Mouse (Mus musculus) thymus, postnatal 25 days (tissue): ENCODE data around the gene Sorbs1.
A peak's percentile ranks its signal among the peaks of the same experiment; 100 is the strongest.

Experiments used
- DNase-seq: peaks from one replicate; pipeline ENCODE4 v3.0.0; 2022

Gene Sorbs1

GRCm38 (mm10) chr19:40297078-40297797, 216.3 kb downstream of the Sorbs1 start:
- no peak for DNase-seq

GRCm38 (mm10) chr19:40294231-40294630, 219.3 kb downstream of the Sorbs1 start:
- DNase-seq: no peak

- no peak for DNase-seq
Observed at GRCm38 (mm10) chr19:40293791-40294190, 219.8 kb downstream of the Sorbs1 start.

GRCm38 (mm10) chr19:40290099-40290724, 223.4 kb downstream of the Sorbs1 start:
- no peak for DNase-seq

- DNase-seq: no peak
Observed at GRCm38 (mm10) chr19:40288415-40288814, 225.2 kb downstream of the Sorbs1 start.

- no peak for DNase-seq
Observed at GRCm38 (mm10) chr19:40284704-40285103, 228.9 kb downstream of the Sorbs1 start.

- no peak for DNase-seq
Observed at GRCm38 (mm10) chr19:40283415-40283814, 230.2 kb downstream of the Sorbs1 start.

DNA sequence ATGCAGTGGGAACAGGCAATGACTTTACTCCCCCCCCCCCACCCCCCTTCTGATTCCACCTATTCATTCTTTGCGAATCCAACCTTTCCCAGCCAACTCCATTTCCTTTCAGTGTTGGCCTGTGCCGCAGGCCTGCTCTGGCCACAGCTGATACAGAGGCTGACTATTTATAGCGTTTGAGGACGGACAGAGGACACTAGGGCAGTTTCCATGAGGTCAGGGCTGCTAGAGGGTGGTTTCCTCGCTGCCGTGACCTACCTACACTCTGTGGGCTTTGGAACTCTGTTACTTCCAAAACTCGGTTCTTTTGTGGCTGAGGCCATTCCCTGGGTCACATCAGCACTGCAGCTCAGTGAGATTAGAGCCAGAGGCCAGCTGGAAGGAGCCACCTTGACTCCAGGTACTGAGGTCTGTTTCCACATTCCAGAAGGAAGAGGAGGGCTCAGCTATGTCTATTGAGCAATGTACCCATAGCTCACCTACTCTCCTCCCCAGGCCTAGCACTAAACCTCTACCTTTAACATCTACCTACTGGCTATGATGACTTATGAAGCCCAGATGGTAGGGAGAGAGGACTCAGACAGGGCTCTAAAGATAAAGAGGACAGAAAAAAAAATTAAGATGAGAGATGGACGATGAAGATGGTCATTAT, 235.1 kb downstream of the Sorbs1 start:
- DNase-seq: no peak

DNA sequence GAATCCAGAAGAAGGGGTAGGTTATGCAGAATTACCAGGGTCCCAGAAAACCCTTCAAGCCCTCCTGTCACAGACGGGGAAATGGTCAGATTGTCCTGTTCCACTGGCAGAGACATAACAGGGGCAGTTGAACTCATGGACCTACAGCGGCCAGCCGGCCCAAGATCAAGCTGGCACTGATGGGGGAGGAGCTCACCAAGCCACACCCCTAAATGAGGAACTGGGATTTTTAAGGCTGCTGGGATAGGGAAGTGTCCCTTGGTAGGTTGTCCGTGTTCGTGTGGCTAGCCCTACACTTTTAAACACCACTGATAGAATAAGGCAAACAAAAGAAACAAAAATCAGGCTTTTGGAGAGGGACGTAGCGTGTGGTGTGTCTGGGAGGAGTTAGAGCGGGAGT, 236.1 kb downstream of the Sorbs1 start:
- DNase-seq: no peak

- no peak for DNase-seq
Observed at GRCm38 (mm10) chr19:40275401-40276188, 238.0 kb downstream of the Sorbs1 start.

- no peak for DNase-seq
Observed at GRCm38 (mm10) chr19:40272674-40273073, 240.9 kb downstream of the Sorbs1 start.

DNA sequence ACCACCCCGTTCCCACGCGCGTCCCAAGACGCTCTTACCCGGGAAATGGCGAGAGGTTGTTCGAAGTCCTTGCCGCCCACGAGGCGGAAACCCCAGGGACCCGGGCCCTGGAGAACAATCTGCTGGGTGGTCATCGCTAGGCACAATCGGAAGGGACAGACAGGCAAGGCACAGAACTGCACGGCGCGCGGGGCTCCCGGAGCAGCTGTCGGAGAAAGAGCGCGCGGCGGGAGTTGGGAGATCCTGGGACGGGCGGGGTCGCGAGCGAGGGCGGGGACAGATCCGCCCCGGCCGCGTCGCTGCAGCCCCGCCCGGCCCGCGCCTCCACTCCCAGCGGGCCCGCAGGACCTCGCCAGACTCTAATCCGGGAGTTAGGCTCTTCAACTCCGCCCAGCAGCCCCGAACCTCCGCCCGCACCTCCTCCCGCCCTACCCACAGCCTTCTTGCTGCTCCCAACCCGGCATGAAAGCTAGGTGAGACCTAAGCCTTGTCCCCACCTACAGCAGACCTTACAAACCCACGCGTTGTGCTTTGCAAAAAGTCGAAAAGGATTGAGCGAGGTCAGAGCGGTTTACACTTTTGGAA, 242.2 kb downstream of the Sorbs1 start, which contains the start of gene Pdlim1:
Gene Pdlim1 (minus strand): TSS at position 535 of the 585 bp plus-strand sequence.
- peak; percentile 76 for DNase-seq

- DNase-seq: peak; percentile 82
Observed at GRCm38 (mm10) chr19:40270351-40271307, 242.9 kb downstream of the Sorbs1 start.

GRCm38 (mm10) chr19:40269526-40269925, 244.1 kb downstream of the Sorbs1 start:
- DNase-seq: no peak

- no peak for DNase-seq
Observed at GRCm38 (mm10) chr19:40268493-40268892, 245.1 kb downstream of the Sorbs1 start.

- DNase-seq: peak; percentile 41
Observed at GRCm38 (mm10) chr19:40267380-40267779, 246.2 kb downstream of the Sorbs1 start.

GRCm38 (mm10) chr19:40259485-40259884, 254.1 kb downstream of the Sorbs1 start:
- no peak for DNase-seq

DNA sequence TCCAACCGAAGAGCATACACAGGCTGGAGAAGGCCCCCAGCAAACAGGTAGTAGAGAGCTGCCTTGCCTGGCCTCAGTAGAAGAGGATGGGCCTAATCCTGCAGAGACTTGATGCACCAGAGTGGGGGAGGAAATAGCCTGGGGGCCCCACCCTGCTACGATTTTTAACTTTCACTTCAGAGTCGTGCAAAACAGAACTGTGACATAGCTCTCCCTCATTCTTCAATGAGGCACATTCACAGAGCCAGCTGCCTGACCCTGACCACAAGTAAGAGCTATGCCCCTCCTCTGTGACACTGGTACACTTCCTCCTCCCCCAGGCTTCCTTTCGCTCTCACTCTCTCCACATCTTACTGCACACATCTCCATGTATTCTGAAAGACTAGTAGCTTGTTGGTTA, 256.2 kb downstream of the Sorbs1 start:
- peak; percentile 78 for DNase-seq

DNA sequence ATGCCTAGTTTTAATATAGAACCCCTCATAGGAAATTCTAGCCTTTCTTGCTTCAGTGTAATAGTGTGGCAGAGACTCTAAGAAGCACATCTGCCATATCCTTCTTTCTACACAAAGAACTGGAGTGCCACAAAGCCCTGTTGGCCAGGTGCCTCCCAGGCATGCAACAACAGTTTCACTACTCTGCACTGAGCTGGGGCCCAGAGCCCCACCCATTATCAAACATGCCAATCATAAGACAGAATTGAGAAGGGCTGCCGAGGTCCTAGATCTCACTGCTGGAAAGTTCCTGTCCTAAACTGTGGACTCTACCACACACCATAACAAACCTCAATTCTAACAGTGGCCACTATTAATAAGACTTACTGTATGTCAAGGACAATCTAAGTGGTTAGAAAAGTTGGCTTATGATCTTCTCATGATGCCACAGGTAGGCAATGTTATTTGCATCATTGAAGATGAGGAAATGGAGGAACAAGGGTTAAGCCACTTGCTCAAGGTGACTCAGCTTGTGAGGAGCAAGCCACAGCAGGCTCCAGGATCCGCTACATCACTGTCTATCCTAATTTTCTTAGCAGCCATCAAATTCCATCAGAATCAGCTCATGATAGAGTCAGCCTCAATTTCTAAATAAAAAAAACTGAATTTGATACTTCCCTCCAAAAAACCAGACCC, 257.1 kb downstream of the Sorbs1 start:
- DNase-seq: peak; percentile 49

GRCm38 (mm10) chr19:40255561-40255960, 258.0 kb downstream of the Sorbs1 start:
- no peak for DNase-seq

DNA sequence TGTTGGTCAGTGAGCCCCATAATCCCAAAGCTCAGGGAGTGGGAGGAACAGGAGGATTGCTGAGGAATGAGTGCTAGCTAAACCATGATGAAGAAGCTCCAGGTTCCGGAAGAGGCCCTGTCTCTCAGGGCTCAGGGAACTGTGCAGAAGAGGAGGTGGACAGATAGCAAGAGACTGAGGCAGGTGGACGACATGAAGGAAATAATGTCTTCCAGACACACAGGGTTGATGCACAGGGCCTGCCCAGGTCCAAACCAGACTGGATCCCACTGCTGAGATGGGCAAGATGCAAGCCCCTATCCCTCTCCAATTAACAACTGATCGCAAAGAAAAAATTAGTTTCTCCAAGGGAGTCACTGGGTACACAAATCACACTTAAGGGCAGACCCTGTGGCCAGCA, 258.8 kb downstream of the Sorbs1 start:
- no peak for DNase-seq
